Mouse (Mus musculus) monocyte, adult 59 days (primary cell): ENCODE measurements around the gene Cd300c2. TPM values are rescaled to one million over a fixed set of nuclear protein-coding genes. Genes with fewer than 3 reads are reported as not detected.

Experiments
- total RNA-seq, 2 experiments: library from RNA; stranded (reverse); gene quantifications; one replicate each; pipeline ENCODE4 v1.2.4; 2023

The Cd300c2 gene
- 100 to 1,000 TPM; 272 to 297 TPM for total RNA-seq

GRCm38 (mm10) chr11:115001474-115002040 lies at the start of gene Cd300c2:
Gene Cd300c2 (minus strand): TSS chr11:115001880.

GRCm38 (mm10) chr11:115048259-115048658 lies 46.6 kb upstream of the Cd300c2 start, which contains the start of gene Cd300ld3:
Gene Cd300ld3 (minus strand): TSS chr11:115048409.

DNA sequence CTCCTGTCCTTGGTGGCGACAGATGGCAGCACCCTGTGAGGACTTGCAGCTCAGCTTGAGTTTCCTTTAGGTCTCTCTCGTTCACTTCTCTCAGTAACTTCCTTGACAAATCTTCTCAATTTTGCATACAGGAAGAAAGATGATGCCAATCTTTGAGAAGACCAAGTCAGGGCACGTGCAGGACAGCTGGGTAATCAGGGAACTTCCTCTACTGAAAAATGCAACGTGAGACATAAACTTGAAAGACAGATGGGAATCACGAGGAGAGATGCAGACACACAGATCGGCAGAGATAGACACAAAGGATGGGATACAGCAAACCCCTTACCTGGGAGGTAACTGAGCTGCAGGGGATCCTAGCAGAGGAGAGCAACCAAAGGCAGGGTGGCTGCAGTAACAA lies 36.0 kb upstream of the Cd300c2 start, which contains the start of gene Cd300ld5:
Gene Cd300ld5, minus strand, starts transcription at position 101 of the 400 bp plus-strand sequence.

GRCm38 (mm10) chr11:115026912-115027311 lies 25.2 kb upstream of the Cd300c2 start, which contains the start of gene Cd300ld4:
Gene Cd300ld4 (minus strand): TSS chr11:115027012.

GRCm38 (mm10) chr11:115016093-115016492 lies 14.4 kb upstream of the Cd300c2 start, which contains the start of gene Cd300ld2:
Gene Cd300ld2 (minus strand): TSS chr11:115016193.

DNA sequence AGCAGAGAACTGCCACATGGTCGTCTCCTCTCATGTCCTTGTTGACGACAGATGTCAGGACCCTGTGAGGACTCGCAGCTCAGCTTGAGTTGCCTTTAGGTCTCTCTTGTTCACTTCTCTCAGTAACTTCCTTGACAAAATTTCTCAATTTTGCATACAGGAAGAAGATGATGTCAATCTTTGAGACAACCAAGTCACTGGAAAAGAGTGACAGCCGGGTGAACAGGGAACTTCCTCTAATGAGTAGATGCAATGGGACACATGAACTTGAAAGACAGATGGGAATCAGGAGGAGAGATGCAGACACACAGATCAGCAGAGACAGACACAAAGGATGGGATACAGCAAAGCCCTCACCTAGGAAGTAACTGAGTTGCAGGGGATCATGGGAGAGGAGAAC lies 11.9 kb downstream of the Cd300c2 start, which contains the start of gene Cd300ld:
Gene Cd300ld, minus strand, starts transcription at position 130 of the 400 bp plus-strand sequence.

GRCm38 (mm10) chr11:114968752-114969207 lies 32.9 kb downstream of the Cd300c2 start, which contains the start of gene Cd300c:
Gene Cd300c (minus strand): TSS chr11:114969157.

Other genes with a start within 250 kb of the Cd300c2 start
- 1 to 10 TPM; 4.4 to 5.6 TPM for gene Kif19a, start 236.5 kb downstream of the Cd300c2 start, total RNA-seq
- not detected for gene Btbd17, start 205.9 kb downstream of the Cd300c2 start, total RNA-seq
- gene Gpr142, start 203.0 kb downstream of the Cd300c2 start, total RNA-seq: not detected
- gene Gprc5c, start 150.7 kb downstream of the Cd300c2 start, total RNA-seq: 10 to 100 TPM; 22.6 to 32.7 TPM
- 100 to 1,000 TPM; 240 to 258 TPM for gene Cd300a, start 111.8 kb downstream of the Cd300c2 start, total RNA-seq
- 100 to 1,000 TPM in 1 of 2 experiments, 10 to 100 TPM in 1; 96.4 to 113 TPM for gene Cd300lb, start 67.5 kb downstream of the Cd300c2 start, total RNA-seq
- gene Cd300c, start 32.7 kb downstream of the Cd300c2 start, total RNA-seq: 1 to 10 TPM; 2.6 to 3.0 TPM
- gene Cd300ld, start 12.0 kb downstream of the Cd300c2 start, total RNA-seq: 10 to 100 TPM; 70.1 to 76.9 TPM
- under 1 TPM in 1 of 2 experiments, not detected in 1; 0.91 TPM for gene Cd300ld2, start 14.3 kb upstream of the Cd300c2 start, total RNA-seq
- gene Cd300ld4, start 25.1 kb upstream of the Cd300c2 start, total RNA-seq: 1 to 10 TPM; 1.1 to 1.7 TPM
- 100 to 1,000 TPM; 259 to 275 TPM for gene Cd300ld5, start 35.9 kb upstream of the Cd300c2 start, total RNA-seq
- gene Cd300ld3, start 46.5 kb upstream of the Cd300c2 start, total RNA-seq: 100 to 1,000 TPM; 153 to 264 TPM
- gene Cd300e, start 60.3 kb upstream of the Cd300c2 start, total RNA-seq: 100 to 1,000 TPM; 126 to 137 TPM
- 1 to 10 TPM; 1.5 to 1.6 TPM for gene Rab37, start 89.6 kb upstream of the Cd300c2 start, total RNA-seq
- 10 to 100 TPM; 28.8 to 29.9 TPM for gene Cd300lf, start 132.1 kb upstream of the Cd300c2 start, total RNA-seq
- gene Slc9a3r1, start 161.5 kb upstream of the Cd300c2 start, total RNA-seq: 10 to 100 TPM; 82.4 to 86.6 TPM
- gene Tmem104, start 185.6 kb upstream of the Cd300c2 start, total RNA-seq: 10 to 100 TPM; 59.0 to 72.0 TPM
- gene Nat9, start 186.0 kb upstream of the Cd300c2 start, total RNA-seq: 10 to 100 TPM; 16.3 to 18.5 TPM